Mouse (Mus musculus) hindbrain, embryonic 14.5 days (tissue): ENCODE measurements around the gene Pepd. TPM values are rescaled to one million over a fixed set of nuclear protein-coding genes. Genes with fewer than 3 reads are reported as not detected.

Experiments
- ATAC-seq: fragments of 200-750 bp; cut with Nextera tagmentation; 2 replicates; pipeline ENCODE4 v1.8.0; 2017; ENCODE audit warnings: moderate number of reproducible peaks, mild to moderate bottlenecking, moderate TSS enrichment, moderate library complexity; ENCODE audit not compliant: low FRiP score
- DNase-seq: peaks from one replicate; pipeline ENCODE4 v3.0.0-alpha.2; 2015; ENCODE audit warnings: low spot score
- H3K27ac ChIP-seq: fragments of 300-500 bp; sonication (generic); 2 replicates; pipeline ENCODE4 v1.5.1; 2014; ENCODE audit warnings: mild to moderate bottlenecking, moderate library complexity
- H3K27me3 ChIP-seq: fragments of 300-500 bp; sonication (generic); 2 replicates; pipeline ENCODE4 v1.6.1; 2014; ENCODE audit warnings: mild to moderate bottlenecking, low read length, mixed read lengths; ENCODE audit not compliant: control insufficient read depth, insufficient read depth
- H3K36me3 ChIP-seq: fragments of 300-500 bp; sonication (generic); replicated peaks from 2 replicates; pipeline ENCODE4 v1.6.1; 2014; ENCODE audit not compliant: control insufficient read depth, insufficient read depth
- H3K4me1 ChIP-seq: fragments of 300-500 bp; sonication (generic); replicated peaks from 2 replicates; pipeline ENCODE4 v1.6.1; 2014; ENCODE audit warnings: antibody characterized with exemption, low read length, mixed read lengths; ENCODE audit not compliant: control insufficient read depth, insufficient read depth
- H3K4me2 ChIP-seq: fragments of 300-500 bp; sonication (generic); replicated peaks from 2 replicates; pipeline ENCODE4 v1.6.1; 2014; ENCODE audit warnings: mild to moderate bottlenecking, moderate library complexity
- H3K4me3 ChIP-seq: fragments of 300-500 bp; sonication (generic); replicated peaks from 2 replicates; pipeline ENCODE4 v1.5.1; 2014; ENCODE audit warnings: mild to moderate bottlenecking, low read length
- H3K9ac ChIP-seq: fragments of 300-500 bp; sonication (generic); 2 replicates; pipeline ENCODE4 v1.6.1; 2014
- H3K9me3 ChIP-seq: fragments of 300-500 bp; sonication (generic); 2 replicates; pipeline ENCODE4 v1.6.1; 2016; ENCODE audit warnings: low read length; ENCODE audit not compliant: control insufficient read depth
- WGBS: fragments of 180-500 bp; shearing (Covaris S2); extraction: QIAGEN DNeasy Blood & Tissue Kit; methylation state at CpG from one replicate; pipeline ENCODE4 v1.1.7; 2014; 5-methylcytosine and 5-hydroxymethylcytosine counted together
- polyA plus RNA-seq: library from polyadenylated mRNA; unstranded; fragments of >200 nt; fragmentation: Nextera tagmentation; extraction: Ambion mirVana; gene quantifications from 2 replicates; pipeline ENCODE4 v1.2.1, GENCODE M21; 2014

Pepd gene
- polyA plus RNA-seq = 63.8 and 68.2 TPM in 2 replicates

GRCm38 (mm10) chr7:34911919-34912897 lies at the start of gene Pepd:
Gene Pepd, plus strand, starts transcription at chr7:34912379.
- WGBS = 6% methylated on average over 44 of the region's 44 CpGs
- Histone ChIP-seq H3K4me2 (peak within 1 kb of the TSS; percentile 95), H3K27me3 (no peaks in the 10 kb centered on the region), H3K4me3 (peak within 1 kb of the TSS; percentile 88), H3K9ac (peak within 1 kb of the TSS; percentile 85), H3K4me1 (peaks cover 15% of the 10 kb centered on the region), H3K36me3 (no peaks in the 10 kb centered on the region), H3K9me3 (no peaks in the 10 kb centered on the region), H3K27ac (no peak within 1 kb of the TSS)
- DNase-seq (peak; percentile 87), ATAC-seq (peak; percentile 93)

GRCm38 (mm10) chr7:34867289-34867688 lies 44.9 kb upstream of the Pepd start:
- WGBS = 50% methylated on average over 6 of the region's 6 CpGs
- Histone ChIP-seq H3K27ac (no peak overlapping the region), H3K4me1 (peaks cover 5% of the 10 kb centered on the region), H3K9me3 (no peaks in the 10 kb centered on the region), H3K36me3 (no peaks in the 10 kb centered on the region), H3K9ac (no peak overlapping the region), H3K4me3 (no peak overlapping the region), H3K27me3 (no peaks in the 10 kb centered on the region), H3K4me2 (no peak overlapping the region)
- no peak for ATAC-seq
- no peak for DNase-seq

GRCm38 (mm10) chr7:34869693-34870092 lies 42.5 kb upstream of the Pepd start:
- H3K9ac ChIP-seq = no peak overlapping the region
- no peaks in the 10 kb centered on the region for H3K9me3 ChIP-seq
- H3K36me3 ChIP-seq = no peaks in the 10 kb centered on the region
- peak overlapping the region; percentile 29 for H3K4me2 ChIP-seq
- no peak overlapping the region for H3K4me3 ChIP-seq
- ATAC-seq = peak; percentile 80
- H3K27ac ChIP-seq = peak overlapping the region; percentile 72
- DNase-seq = peak; percentile 64
- peaks cover 5% of the 10 kb centered on the region for H3K4me1 ChIP-seq
- no peaks in the 10 kb centered on the region for H3K27me3 ChIP-seq
- WGBS = 21% methylated on average over 13 of the region's 13 CpGs

GRCm38 (mm10) chr7:34876787-34877186 lies 35.4 kb upstream of the Pepd start:
- no peak for ATAC-seq
- 71% methylated on average over 7 of the region's 7 CpGs for WGBS

GRCm38 (mm10) chr7:34877820-34878219 lies 34.4 kb upstream of the Pepd start:
- ATAC-seq (no peak), DNase-seq (no peak)
- Histone ChIP-seq H3K9ac (no peak overlapping the region), H3K27me3 (no peaks in the 10 kb centered on the region), H3K9me3 (no peaks in the 10 kb centered on the region), H3K4me2 (no peak overlapping the region), H3K36me3 (no peaks in the 10 kb centered on the region), H3K4me3 (no peak overlapping the region), H3K27ac (no peak overlapping the region), H3K4me1 (no peaks in the 10 kb centered on the region)
- WGBS = 50% methylated on average over 7 of the region's 7 CpGs

More at GRCm38 (mm10) chr7:34876787-34877186, 35.4 kb upstream of the Pepd start:
- no peak overlapping the region for H3K9ac ChIP-seq
- DNase-seq = no peak
- no peak overlapping the region for H3K4me3 ChIP-seq
- H3K9me3 ChIP-seq = no peaks in the 10 kb centered on the region
- no peaks in the 10 kb centered on the region for H3K4me1 ChIP-seq
- H3K27me3 ChIP-seq = no peaks in the 10 kb centered on the region
- no peaks in the 10 kb centered on the region for H3K36me3 ChIP-seq
- no peak overlapping the region for H3K4me2 ChIP-seq
- no peak overlapping the region for H3K27ac ChIP-seq

GRCm38 (mm10) chr7:34888441-34888840 lies 23.7 kb upstream of the Pepd start:
- no peak for DNase-seq
- H3K27me3 ChIP-seq = no peaks in the 10 kb centered on the region
- H3K27ac ChIP-seq = no peak overlapping the region
- no peak for ATAC-seq
- WGBS = 78% methylated on average over 6 of the region's 6 CpGs
- no peaks in the 10 kb centered on the region for H3K9me3 ChIP-seq
- H3K4me1 ChIP-seq = no peaks in the 10 kb centered on the region
- H3K4me2 ChIP-seq = no peak overlapping the region
- no peaks in the 10 kb centered on the region for H3K36me3 ChIP-seq
- H3K9ac ChIP-seq = no peak overlapping the region
- no peak overlapping the region for H3K4me3 ChIP-seq

GRCm38 (mm10) chr7:34888891-34889290 lies 23.3 kb upstream of the Pepd start:
- DNase-seq (no peak), ATAC-seq (no peak)
- Histone ChIP-seq H3K4me1 (no peaks in the 10 kb centered on the region), H3K36me3 (no peaks in the 10 kb centered on the region), H3K27ac (no peak overlapping the region), H3K27me3 (no peaks in the 10 kb centered on the region), H3K4me2 (no peak overlapping the region), H3K9ac (no peak overlapping the region), H3K4me3 (no peak overlapping the region), H3K9me3 (no peaks in the 10 kb centered on the region)
- WGBS = 55% methylated on average over 12 of the region's 12 CpGs

- ATAC-seq = no peak
These were observed 19.3 kb upstream of the Pepd start for GRCm38 (mm10) chr7:34892845-34893244.

GRCm38 (mm10) chr7:34896461-34896860 lies 15.7 kb upstream of the Pepd start:
- Histone ChIP-seq H3K9me3 (no peaks in the 10 kb centered on the region), H3K27ac (no peak overlapping the region), H3K36me3 (no peaks in the 10 kb centered on the region), H3K27me3 (no peaks in the 10 kb centered on the region), H3K4me2 (no peak overlapping the region), H3K4me1 (peaks cover 8% of the 10 kb centered on the region; the same call in 1 of the 2 replicates), H3K9ac (no peak overlapping the region), H3K4me3 (no peak overlapping the region)
- ATAC-seq (no peak), DNase-seq (no peak)
- WGBS = 79% methylated on average over 4 of the region's 4 CpGs

More at GRCm38 (mm10) chr7:34892845-34893244, 19.3 kb upstream of the Pepd start:
- H3K27ac ChIP-seq = no peak overlapping the region
- no peaks in the 10 kb centered on the region for H3K36me3 ChIP-seq
- no peak overlapping the region for H3K4me3 ChIP-seq
- 91% methylated on average over 1 of the region's 1 CpGs for WGBS
- H3K4me1 ChIP-seq = peaks cover 8% of the 10 kb centered on the region; the same call in 1 of the 2 replicates
- no peaks in the 10 kb centered on the region for H3K9me3 ChIP-seq
- H3K27me3 ChIP-seq = no peaks in the 10 kb centered on the region
- H3K9ac ChIP-seq = no peak overlapping the region
- no peak for DNase-seq
- H3K4me2 ChIP-seq = no peak overlapping the region
